Mouse (Mus musculus) monocyte, adult 5-6 weeks (primary cell): ENCODE results near the gene Olfr577. TPM values are rescaled to one million over a fixed set of nuclear protein-coding genes. Genes with fewer than 3 reads are reported as not detected.

Experiments
- ATAC-seq: fragments of 153-309, 156-312 bp; replicated peaks from 2 replicates; pipeline ENCODE4 v1.8.0; 2017; ENCODE audit warnings: mild to moderate bottlenecking; ENCODE audit not compliant: low TSS enrichment, insufficient number of reproducible peaks, severe bottlenecking, poor library complexity, low FRiP score
- total RNA-seq: library from RNA; stranded (forward); fragments of 200-1000, 200-491, 200-594 nt; gene quantifications from 3 replicates; pipeline ENCODE4 v1.2.3, GENCODE M21; 2017

Olfr577 gene
- not detected in 3 replicates for total RNA-seq

DNA sequence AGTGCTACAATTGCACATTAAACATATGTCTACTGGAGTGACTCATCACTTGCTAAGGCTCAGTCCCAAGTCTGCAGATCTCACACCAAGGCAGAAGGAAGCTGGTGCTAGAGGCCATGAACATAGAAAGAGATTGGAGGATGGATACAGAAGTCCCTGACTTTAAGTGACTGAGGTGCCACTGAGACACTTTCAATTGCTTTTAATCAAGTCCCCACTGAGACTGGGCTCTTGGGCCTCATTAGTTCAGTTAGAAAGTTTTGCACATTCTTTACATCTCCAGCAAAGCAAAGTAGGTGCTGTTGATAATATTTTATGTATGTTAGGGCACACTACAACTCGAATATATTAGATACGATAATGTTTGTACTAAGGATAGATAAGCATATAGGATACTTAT is at the start of gene Olfr577:
TSS of gene Olfr577 (minus strand) at position 101 of the 400 bp plus-strand sequence.
- no peak for ATAC-seq

DNA sequence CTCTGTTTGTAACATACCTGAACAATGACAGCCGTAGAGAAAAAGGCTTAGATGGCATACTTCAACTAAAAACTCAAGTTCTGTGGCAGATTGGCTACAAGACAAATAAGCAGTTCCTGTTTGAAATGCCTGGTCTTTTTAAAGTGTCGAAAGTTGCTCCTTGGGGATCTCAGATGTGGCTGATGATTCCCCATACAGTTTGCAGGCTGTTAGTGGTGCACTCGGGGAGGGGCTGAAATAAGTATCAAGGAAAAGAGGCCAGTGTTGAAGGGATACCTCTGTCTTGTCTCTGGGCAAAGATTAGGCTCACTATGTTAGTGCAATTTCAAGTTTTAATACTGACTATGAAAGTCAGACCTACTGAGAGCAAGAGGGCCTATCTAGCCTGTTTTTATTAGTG is 13.5 kb upstream of the Olfr577 start, which contains the start of gene Olfr578:
TSS of gene Olfr578 (minus strand) at position 101 of the 400 bp plus-strand sequence.
- ATAC-seq = no peak

DNA sequence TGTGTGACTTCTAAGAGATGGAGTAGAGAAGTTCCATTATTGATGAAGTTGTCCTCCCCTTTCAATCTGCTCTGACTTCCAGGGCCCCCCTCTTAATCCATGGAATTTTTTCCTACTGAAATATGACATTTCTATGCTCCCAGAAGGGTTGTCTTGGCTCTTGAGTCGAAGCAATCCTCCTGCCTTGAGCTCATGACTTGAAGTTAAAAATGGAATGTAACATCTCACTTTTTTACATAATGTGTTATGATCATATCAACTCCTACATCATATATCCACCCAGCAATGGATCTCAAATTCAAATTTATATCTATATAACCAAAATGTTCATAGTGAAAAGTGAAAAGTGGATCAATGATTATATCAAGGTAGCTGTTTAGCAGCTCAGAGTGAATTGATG is 1.3 kb downstream of the Olfr577 start:
- no peak for ATAC-seq

DNA sequence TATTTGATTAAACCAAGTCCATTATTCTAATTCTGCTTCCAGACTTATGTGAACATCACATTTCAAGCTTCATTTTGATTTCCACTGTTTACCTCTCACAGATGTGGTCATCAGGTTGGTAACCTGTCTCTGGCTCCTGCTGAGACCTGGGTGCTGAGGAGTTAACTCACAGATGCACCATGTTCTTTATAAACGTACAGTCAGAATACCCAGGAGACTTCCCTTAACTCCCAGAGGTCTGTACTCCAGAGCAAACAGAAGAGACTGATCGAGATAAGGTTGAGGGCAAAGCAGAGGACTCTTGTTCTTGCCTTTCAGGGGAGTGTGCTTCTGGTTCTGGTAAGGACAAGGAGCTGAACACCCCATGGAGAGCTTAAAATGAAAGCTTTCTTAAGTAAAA is 13.4 kb downstream of the Olfr577 start, which contains the start of gene Olfr576:
TSS of gene Olfr576 (plus strand) at position 301 of the 400 bp plus-strand sequence.
- no peak for ATAC-seq

DNA sequence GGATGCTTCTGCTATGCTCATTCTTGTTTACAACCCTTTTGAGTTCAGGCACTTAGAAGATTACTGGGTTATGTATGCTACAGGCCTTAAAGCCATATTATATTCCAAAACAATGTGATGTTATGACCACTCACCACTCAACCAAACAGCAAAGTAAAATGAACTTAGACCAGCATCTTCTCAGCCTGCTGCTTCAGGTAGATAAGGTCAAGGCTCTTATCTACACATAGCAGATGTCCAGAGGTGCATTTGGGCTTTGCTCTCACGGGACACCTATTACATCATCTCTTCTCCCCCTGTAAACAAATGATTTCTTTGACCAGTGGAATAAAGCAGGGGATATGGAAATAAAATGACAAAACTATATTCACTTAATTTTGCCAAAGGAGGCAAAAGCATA is 17.1 kb downstream of the Olfr577 start, which contains the start of gene Olfr575:
TSS of gene Olfr575 (minus strand) at position 183 of the 400 bp plus-strand sequence.
- ATAC-seq = no peak

DNA sequence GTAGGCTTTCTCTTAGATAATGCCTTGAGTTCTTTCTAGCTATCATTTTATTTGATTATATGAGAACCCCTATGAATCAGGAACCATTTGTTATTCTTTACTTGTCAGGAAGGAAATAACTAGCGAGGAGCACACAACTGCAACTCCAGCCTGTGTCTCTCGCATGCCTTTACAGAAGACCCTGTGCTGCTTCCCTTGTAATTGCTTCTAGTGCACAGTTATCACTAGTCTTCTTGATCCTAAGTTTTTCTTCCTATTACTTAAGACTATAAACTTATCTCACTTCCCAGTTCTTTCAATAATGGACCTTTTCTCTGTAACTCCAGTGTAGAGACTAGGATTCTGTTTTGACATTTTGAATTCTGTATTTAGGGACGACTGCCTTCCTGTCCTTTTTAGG is 17.6 kb downstream of the Olfr577 start:
- no peak for ATAC-seq

DNA sequence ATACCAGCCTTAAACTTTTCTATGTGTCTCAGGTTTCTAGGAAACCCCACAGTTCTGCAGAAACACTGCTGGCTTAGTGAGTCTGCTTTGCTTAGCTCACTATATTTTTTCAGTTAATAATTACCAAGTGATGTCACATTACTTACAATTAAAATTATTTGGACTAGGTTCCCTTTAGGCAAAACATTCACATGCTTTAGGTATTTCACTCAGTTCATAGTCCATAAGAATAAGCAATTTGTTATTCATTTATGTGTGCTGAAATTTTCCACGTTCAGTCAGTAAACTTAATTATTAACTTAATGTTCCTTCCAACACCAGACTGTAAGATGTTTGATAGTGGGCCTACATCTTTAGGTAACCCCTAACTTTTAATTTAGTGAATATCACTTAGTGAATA is 25.0 kb downstream of the Olfr577 start:
- no peak for ATAC-seq

DNA sequence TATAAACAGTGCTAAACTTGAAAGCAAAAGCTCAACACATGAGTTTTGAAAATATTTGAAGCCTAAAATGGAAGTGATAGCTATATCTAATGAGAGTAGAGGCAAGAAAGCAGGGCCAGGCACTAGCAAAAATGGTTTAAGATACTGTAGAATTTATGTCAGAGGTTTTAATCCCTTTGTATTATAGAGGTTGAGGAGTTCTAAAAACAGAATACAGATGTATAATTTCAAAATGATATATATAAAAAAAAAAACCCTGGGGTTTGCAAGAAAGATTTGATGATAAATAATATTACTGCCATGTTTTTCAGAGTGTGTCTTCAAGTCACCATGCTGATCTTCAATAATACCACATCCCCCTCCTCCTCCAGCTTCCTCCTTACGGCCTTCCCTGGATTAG is 27.6 kb downstream of the Olfr577 start, which contains the start of gene Olfr574:
TSS of gene Olfr574 (plus strand) at position 301 of the 400 bp plus-strand sequence.
- no peak for ATAC-seq

DNA sequence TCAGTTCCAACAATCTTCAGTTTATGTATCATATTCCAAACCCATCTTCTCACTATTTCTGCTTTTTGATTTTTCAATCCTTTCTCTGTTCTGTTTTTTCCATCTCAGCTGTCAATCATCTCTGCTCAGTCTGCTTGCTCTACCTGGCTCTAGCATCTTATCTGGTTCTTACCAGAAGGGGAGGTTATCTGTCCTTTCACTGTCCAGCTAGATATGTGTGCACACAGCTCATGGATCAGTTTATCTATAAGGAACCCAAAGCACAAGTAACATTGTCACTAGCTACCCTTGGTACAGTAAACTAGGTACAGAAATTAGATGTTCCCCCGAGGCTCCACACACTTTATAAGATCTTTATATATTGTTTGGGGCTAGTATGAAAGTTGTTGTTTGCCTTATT is 32.3 kb downstream of the Olfr577 start:
- no peak for ATAC-seq

DNA sequence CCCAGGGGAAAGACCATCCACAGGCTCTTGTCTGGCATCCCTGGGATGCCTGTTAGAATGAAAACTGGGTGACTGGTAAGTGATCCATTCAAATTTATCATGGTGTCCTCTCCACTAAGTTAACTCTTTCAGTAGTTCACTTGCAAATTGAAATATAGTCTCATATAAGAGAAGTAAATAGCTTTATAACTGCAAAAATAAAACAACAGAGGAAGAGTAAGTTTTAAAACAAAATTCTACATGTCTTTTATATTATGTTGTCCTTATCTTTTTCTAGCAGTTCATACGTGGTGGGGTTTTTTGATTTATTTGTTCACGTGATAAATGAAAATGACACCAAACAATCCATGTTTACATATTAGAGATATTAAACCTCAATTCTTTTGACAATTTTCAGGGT is 33.3 kb downstream of the Olfr577 start, which contains the start of gene Olfr573-ps1:
TSS of gene Olfr573-ps1 (minus strand) at position 101 of the 400 bp plus-strand sequence.
- no peak for ATAC-seq

DNA sequence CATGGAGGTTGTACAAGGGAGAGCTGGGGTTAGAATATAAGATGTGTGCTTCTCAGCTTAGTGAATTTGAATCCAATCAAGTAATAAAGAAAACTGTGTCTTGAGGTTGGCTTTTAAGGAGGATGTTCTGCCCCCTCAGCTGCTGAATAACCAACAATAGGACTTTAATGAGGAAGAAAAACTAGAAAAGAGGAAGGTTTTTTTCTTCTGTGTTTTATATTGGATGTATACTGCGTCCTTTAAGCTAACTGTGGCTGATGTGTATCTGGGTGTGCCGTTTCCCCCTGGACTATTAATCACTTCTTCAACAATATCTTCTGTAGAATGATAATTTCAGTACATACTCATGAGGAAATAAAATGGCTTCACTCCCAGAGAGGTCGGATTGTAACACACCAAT is 48.6 kb downstream of the Olfr577 start:
- ATAC-seq = no peak

DNA sequence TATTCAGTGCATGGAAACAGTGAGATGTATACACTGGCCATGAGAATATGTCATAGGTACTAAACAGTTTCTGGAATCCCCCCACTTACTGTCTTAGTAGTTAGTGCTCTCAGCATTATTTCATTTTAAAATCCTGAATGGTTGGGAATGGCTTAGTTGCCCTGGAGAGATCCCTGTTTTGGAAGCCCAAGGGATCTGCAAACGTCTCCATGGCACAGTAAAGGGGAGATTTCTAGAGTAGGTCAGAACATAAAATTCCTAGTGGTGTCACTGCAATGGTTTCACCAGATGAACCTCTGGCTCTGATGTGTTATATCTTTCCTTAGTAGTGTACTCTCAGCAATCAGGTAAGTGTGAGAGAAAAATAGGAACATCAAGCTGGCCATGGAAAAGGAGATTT is 51.6 kb downstream of the Olfr577 start, which contains the start of gene Olfr572:
TSS of gene Olfr572 (plus strand) at position 301 of the 400 bp plus-strand sequence.
- no peak for ATAC-seq

Other genes with a start within 250 kb of the Olfr577 start
- gene Olfr559, start 248.5 kb downstream of the Olfr577 start, total RNA-seq = not detected in 3 replicates
- gene Olfr560, start 216.6 kb downstream of the Olfr577 start, total RNA-seq = not detected in 3 replicates
- gene Olfr78, start 216.5 kb downstream of the Olfr577 start, total RNA-seq = not detected in 3 replicates
- not detected in 3 replicates for gene Olfr561, start 204.7 kb downstream of the Olfr577 start, total RNA-seq
- not detected in 3 replicates for gene Olfr564, start 172.5 kb downstream of the Olfr577 start, total RNA-seq
- gene Olfr566, start 117.2 kb downstream of the Olfr577 start, total RNA-seq = not detected in 3 replicates
- gene Olfr568, start 98.8 kb downstream of the Olfr577 start, total RNA-seq = not detected in 3 replicates
- gene Olfr569, start 85.1 kb downstream of the Olfr577 start, total RNA-seq = not detected in 3 replicates
- gene Olfr570, start 81.4 kb downstream of the Olfr577 start, total RNA-seq = not detected in 3 replicates
- not detected in 3 replicates for gene Olfr571, start 58.4 kb downstream of the Olfr577 start, total RNA-seq
- not detected in 3 replicates for gene Olfr572, start 51.5 kb downstream of the Olfr577 start, total RNA-seq
- not detected in 3 replicates for gene Olfr573-ps1, start 33.4 kb downstream of the Olfr577 start, total RNA-seq
- gene Olfr574, start 27.5 kb downstream of the Olfr577 start, total RNA-seq = not detected in 3 replicates
- not detected in 3 replicates for gene Olfr575, start 17.2 kb downstream of the Olfr577 start, total RNA-seq
- gene Olfr576, start 13.3 kb downstream of the Olfr577 start, total RNA-seq = not detected in 3 replicates
- gene Olfr578, start 13.4 kb upstream of the Olfr577 start, total RNA-seq = not detected in 3 replicates
- not detected in 3 replicates for gene Olfr582, start 62.1 kb upstream of the Olfr577 start, total RNA-seq
- not detected in 3 replicates for gene Olfr583, start 75.4 kb upstream of the Olfr577 start, total RNA-seq
- gene Olfr584, start 105.9 kb upstream of the Olfr577 start, total RNA-seq = not detected in 3 replicates
- gene Olfr585, start 121.8 kb upstream of the Olfr577 start, total RNA-seq = 1.3 TPM in 1 of 3 replicates, not detected in the others
- gene Olfr586, start 149.7 kb upstream of the Olfr577 start, total RNA-seq = not detected in 3 replicates
- not detected in 3 replicates for gene Olfr588-ps1, start 164.9 kb upstream of the Olfr577 start, total RNA-seq
- not detected in 3 replicates for gene Olfr589, start 180.4 kb upstream of the Olfr577 start, total RNA-seq
- gene Olfr591, start 202.4 kb upstream of the Olfr577 start, total RNA-seq = not detected in 3 replicates
- gene Olfr592, start 208.9 kb upstream of the Olfr577 start, total RNA-seq = 0.10 TPM in 1 of 3 replicates, not detected in the others
- not detected in 3 replicates for gene Olfr593, start 235.9 kb upstream of the Olfr577 start, total RNA-seq
- gene Olfr594, start 241.1 kb upstream of the Olfr577 start, total RNA-seq = not detected in 3 replicates